Mouse (Mus musculus): ENCODE results near the gene Pepd.

Gene Pepd

GRCm38 (mm10) chr7:35027801-35028420, 115.7 kb downstream of the Pepd start:
- DNase-seq (ENCODE audit: low spot score) = no peak

- DNase-seq (ENCODE audit: low spot score) = no peak
These were observed 116.4 kb downstream of the Pepd start for GRCm38 (mm10) chr7:35028559-35028958.

GRCm38 (mm10) chr7:35029228-35029627, 117.0 kb downstream of the Pepd start:
- no peak for DNase-seq (ENCODE audit: low spot score)

- no peak for DNase-seq (ENCODE audit: low spot score)
These were observed 117.5 kb downstream of the Pepd start for GRCm38 (mm10) chr7:35029648-35030047.

GRCm38 (mm10) chr7:35030567-35030966, 118.4 kb downstream of the Pepd start:
- DNase-seq (ENCODE audit: low spot score) = no peak

DNA sequence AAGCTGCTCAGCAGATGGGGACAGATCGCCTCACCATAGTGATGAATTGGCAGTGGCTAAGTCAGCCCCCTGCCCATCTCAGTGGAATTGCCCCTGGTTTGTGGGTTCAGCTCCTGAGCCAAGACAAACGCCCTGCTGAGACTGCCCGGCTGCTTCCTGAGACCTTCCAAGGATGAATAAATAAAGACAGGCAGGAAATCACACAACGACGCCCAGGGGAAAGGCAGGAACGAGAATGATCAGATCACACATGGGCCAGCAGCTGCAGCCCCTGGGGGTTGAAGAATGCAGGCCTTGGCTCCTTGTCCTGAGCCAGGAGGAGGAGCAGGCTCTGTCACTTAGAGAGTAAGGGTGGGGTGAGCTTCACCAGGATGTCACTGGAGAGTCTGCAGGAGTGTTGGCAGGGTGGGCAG, 123.0 kb downstream of the Pepd start:
- no peak for DNase-seq (ENCODE audit: low spot score)

DNA sequence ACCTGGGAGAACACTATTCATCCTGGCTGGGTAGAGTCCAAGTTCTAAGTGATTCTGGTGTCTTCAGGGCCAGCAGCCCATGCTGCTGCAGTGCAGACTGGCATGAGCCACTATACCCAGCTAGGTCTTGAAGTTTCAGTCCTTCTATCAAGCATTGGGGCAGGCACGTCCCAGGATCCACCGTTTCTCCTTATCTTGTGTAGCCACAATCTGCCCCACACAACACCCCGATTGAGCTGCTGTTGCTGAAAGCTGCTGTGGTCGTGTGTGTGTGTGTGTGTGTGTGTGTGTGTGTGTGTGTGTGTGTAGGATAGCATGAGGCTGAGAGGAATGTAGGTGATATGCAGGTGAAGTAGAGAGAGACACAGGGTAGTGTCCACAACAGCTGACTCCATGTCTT, 123.4 kb downstream of the Pepd start:
- DNase-seq (ENCODE audit: low spot score) = no peak

DNA sequence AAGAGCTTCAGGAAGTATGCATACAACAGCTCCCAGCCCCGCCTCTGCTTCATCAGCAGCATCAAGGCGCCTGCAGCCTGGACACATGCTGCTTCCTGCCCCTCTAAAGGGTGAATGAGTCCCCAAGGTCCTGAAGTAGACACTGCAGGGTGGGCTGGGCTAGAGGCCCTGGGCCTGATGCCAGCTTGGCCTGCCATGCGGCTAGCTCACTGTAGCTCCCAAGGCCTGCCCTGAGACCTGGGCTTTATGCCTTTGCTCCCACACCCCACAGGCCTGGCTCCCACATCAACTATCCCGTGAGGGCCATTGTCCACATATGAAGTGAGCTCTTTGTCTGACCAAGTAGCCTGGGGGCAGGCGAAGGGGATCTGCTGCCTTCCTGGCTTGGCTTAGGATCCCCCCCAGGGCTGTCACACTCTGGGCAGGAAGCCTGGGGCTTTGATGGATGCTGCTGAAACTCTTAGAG, 124.1 kb downstream of the Pepd start:
- peak; percentile 75 for DNase-seq (ENCODE audit: low spot score)

DNA sequence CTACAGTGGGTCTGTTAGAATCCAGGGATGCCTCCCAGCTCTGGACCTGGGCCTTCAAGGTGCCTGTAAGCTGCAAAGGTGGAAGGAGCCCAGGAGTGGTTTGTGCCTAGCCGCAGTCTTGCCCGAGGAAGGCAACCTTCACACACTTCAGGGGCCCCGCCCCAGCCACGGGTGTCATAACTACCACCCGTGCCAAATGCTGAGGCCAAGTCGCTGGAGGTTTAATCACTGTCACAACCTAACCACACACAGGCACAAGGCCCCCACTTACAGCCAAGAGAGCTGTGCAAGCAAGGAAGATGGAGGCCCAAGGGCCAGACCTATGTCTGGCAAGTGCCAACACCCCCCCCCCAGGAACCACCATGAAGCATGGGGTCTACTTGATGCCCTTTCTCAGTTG, 125.2 kb downstream of the Pepd start:
- DNase-seq (ENCODE audit: low spot score) = no peak

GRCm38 (mm10) chr7:35040176-35040972, 128.2 kb downstream of the Pepd start:
- no peak for DNase-seq (ENCODE audit: low spot score)

- no peak for DNase-seq (ENCODE audit: low spot score)
These were observed 129.4 kb downstream of the Pepd start for GRCm38 (mm10) chr7:35041286-35042208.

- no peak for DNase-seq (ENCODE audit: low spot score)
These were observed 130.0 kb downstream of the Pepd start for GRCm38 (mm10) chr7:35042209-35042554.

GRCm38 (mm10) chr7:35042759-35043217, 130.6 kb downstream of the Pepd start:
- no peak for DNase-seq (ENCODE audit: low spot score)

- no peak for DNase-seq (ENCODE audit: low spot score)
These were observed 131.2 kb downstream of the Pepd start for GRCm38 (mm10) chr7:35043266-35043817.

DNA sequence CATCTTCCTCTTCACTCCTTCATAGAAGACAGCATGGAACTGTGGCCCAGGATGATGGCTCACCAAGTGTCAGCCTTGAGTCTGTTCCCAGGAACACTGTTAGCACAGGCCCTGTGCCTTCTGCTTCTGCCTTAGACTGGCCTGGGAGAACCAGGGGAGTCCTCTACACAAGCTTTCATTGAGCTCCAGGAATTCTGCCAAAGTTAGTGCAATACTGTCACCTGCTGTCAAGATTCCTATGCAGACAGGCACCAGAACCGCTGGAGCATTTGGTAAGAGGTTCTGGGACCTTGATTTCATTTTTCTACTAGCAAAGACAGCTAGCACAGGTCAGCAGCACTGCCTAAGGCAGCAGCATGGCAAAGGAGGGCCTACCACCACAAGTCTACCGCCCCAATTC, 132.5 kb downstream of the Pepd start:
- DNase-seq (ENCODE audit: low spot score) = no peak

DNA sequence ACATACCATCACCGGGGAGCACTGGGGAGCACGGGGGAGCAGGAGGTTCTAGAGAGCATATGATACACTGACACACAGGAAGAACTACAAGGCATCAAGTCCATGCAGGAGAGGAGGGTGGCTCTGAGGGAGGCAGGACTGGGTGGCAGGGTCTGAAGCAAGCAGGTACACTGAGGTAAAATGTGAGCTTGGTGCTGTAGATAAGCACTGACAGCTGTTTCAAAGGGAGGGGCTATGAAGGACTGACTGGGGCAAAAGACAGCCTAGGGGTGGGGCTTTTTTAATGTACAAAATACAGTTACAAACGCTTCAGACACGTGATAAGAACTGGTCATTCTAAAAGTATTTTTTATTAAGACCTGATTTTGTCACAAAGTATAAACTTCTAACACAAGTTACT, 133.9 kb downstream of the Pepd start:
- no peak for DNase-seq (ENCODE audit: low spot score)

DNA sequence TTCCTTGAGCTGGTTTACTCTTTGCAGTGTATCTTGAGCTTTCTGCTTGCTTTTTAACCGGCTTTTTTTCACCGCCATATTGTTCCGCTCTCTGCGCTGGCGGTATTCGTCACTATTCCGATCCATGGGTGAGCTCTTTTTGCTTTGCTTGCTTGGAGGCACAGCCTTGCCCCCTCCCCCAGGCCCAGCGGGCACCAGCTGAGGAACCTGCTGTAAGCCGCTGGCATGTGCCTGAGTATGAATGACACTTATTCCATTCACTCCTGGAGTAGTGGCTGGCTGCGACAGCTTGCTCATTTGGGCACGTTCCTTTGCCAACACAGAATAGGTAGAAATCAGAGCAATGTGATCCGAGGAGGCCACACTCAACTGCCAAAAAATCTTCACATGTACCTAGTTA, 138.4 kb downstream of the Pepd start:
- no peak for DNase-seq (ENCODE audit: low spot score)

- no peak for DNase-seq (ENCODE audit: low spot score)
These were observed 141.0 kb downstream of the Pepd start for GRCm38 (mm10) chr7:35053161-35053560.

- DNase-seq (ENCODE audit: low spot score) = no peak
These were observed 142.1 kb downstream of the Pepd start for GRCm38 (mm10) chr7:35054286-35054685.

DNA sequence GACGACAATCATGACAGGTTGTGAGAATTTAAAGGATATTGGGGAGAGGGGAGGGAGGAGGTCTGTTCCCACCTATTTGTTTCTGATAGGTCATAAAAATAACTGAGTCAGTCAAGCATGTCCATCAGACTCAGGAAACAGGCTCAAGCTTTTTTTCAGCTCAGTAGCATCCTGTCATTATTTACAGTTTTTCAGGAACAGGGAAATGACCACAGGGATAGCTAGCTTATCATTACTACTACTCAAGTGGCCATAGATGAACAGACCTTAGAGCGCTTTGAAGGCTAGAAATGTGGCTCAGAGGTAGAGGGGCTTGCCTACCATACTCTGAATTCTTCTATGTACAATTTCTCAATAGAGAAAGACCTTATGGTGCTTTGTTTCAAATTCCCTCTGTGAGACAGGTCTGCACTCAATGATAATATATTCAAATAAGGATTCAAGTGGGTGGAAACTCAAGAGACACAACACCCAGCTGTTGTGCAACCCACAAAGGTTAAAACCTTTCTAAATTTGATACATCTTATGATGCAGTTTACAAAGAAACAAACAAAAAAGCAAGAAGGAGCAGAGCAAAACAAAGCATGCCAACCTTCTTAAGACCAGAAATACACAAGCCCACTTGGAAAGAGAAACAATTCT, 142.9 kb downstream of the Pepd start:
- DNase-seq (ENCODE audit: low spot score) = no peak

GRCm38 (mm10) chr7:35055619-35056435, 143.6 kb downstream of the Pepd start:
- peak; percentile 75 for DNase-seq (ENCODE audit: low spot score)
